Mouse (Mus musculus) ZHBTc4 (cell line): Measurements from ENCODE around the gene G3bp2.
A peak's percentile ranks its signal among the peaks of the same experiment; 100 is the strongest.

ENCODE experiments used
- DNase-seq: peaks from one replicate; pipeline ENCODE4 v3.0.0-alpha.2; 2011; ENCODE audit warnings: low read depth, low spot score

Gene G3bp2

DNA sequence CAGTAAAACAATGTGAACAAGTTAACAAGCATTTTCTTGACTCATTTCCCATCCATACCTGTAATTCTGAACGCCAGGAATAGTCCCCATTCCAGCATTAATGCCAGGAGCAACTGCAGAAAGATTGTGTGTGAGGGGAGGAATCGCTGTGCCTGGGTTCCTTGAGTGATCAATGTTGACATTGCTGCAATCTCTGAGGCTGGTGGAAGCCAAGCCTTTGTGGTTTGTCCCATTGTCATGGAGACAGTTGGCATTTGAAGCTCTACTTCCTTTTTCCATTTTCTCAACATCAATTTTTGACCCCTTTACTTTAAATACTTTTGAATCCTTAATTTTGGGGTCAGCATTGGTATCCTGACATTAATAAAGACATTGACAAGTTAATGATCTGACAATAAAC lies 63.6 kb downstream of the G3bp2 start:
- DNase-seq = no peak

DNA sequence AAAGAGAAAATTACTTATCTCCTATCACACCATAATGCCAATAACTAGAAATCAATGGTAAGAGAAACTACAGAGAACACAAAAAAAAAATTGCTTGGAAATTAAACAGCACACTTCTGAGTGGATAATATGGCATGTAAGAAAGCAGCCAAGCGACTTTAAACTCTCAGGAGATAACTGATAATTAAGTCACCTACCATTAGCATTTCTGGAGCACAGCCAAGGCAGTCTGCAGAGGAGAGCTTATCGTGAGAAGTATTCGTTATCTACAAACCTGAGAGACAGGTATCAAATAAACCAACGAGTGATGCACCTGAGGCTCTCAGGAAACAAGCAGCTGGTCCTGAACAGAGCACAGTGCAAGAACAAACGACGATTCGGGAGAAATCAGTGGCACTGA lies 71.8 kb downstream of the G3bp2 start:
- DNase-seq = no peak

DNA sequence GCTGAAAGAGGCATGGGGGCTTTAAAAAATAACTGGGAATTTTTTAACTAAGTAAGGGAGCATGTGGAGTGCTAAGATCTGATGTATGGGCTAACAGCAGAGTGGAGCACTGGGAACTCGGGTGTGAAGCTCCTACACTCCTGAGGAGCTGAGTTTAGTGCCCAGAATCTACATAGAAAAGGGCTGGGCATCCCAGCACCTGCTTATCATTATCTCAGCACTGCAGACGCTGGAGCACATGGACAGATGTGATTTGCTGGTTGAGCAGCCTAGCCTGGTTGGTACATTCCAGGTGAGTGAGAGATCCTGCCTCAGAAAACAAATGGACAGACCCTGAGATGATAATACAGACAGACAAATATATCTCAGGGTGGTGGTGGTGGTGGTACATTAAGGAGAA lies 73.7 kb downstream of the G3bp2 start:
- no peak for DNase-seq

DNA sequence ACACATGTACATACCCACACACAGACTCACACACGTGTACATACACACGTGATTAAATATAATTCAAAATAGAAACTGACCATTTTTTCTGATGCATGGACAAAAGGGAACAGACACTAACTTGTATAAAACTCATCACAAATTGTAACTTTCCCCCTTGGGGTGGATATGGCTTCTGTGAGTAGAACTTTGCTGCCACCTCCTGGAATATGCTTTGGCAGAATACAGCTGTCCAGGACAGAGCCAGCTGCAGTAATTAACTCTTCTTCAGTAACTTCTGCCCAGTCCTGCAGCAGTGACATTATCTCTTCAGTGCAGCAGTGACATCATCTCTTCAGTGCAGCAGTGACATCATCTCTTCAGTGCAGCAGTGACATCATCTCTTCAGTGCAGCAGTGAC lies 80.5 kb downstream of the G3bp2 start:
- peak; percentile 27 for DNase-seq
